Mouse (Mus musculus) cerebellum, postnatal 14 days (tissue): ENCODE measurements around the gene Hoxc4.

Source experiments
- DNase-seq, 2 experiments: peaks; one replicate each; pipeline ENCODE4 v3.0.0; 2021; ENCODE audit warnings: mixed read lengths in 2 of 2

Hoxc4 gene

GRCm38 (mm10) chr15:103011928-103012486 lies 6.7 kb upstream of the Hoxc4 start:
- DNase-seq: no peak

GRCm38 (mm10) chr15:103013238-103013984 lies 5.3 kb upstream of the Hoxc4 start:
- DNase-seq: peak; percentile 56 to 64

- peak in 1 of 2 experiments; percentile 30 for DNase-seq
These were observed 4.3 kb upstream of the Hoxc4 start for GRCm38 (mm10) chr15:103014166-103015008.

GRCm38 (mm10) chr15:103015009-103015399 lies 3.7 kb upstream of the Hoxc4 start:
- DNase-seq: no peak

GRCm38 (mm10) chr15:103015406-103016166 lies 3.1 kb upstream of the Hoxc4 start:
- no peak for DNase-seq

- DNase-seq: no peak
These were observed 2.2 kb downstream of the Hoxc4 start for GRCm38 (mm10) chr15:103020899-103021418.

GRCm38 (mm10) chr15:103021544-103021943 lies 2.8 kb downstream of the Hoxc4 start:
- no peak for DNase-seq

GRCm38 (mm10) chr15:103024131-103024530 lies 5.4 kb downstream of the Hoxc4 start:
- DNase-seq: no peak

GRCm38 (mm10) chr15:103027266-103028235 lies 8.8 kb downstream of the Hoxc4 start:
- no peak for DNase-seq

- DNase-seq: no peak
These were observed 10.3 kb downstream of the Hoxc4 start for GRCm38 (mm10) chr15:103028916-103029512.

GRCm38 (mm10) chr15:103030142-103030541 lies 11.4 kb downstream of the Hoxc4 start:
- DNase-seq: no peak

GRCm38 (mm10) chr15:103032167-103032566 lies 13.4 kb downstream of the Hoxc4 start:
- DNase-seq: no peak

GRCm38 (mm10) chr15:103032646-103033575 lies 14.2 kb downstream of the Hoxc4 start:
- DNase-seq: no peak

GRCm38 (mm10) chr15:103034043-103034806 lies 15.5 kb downstream of the Hoxc4 start:
- DNase-seq: no peak

GRCm38 (mm10) chr15:103034807-103035547 lies 16.2 kb downstream of the Hoxc4 start:
- no peak for DNase-seq

- DNase-seq: no peak
These were observed 16.8 kb downstream of the Hoxc4 start for GRCm38 (mm10) chr15:103035548-103035881.

- no peak for DNase-seq
These were observed 18.8 kb downstream of the Hoxc4 start for GRCm38 (mm10) chr15:103037579-103037978.
